In genomic region chr14:30671095-30671985, GRCm38 (mm10) we compare ENCODE assay signal across 8 mouse cellular contexts. TPM values are rescaled to one million over a fixed set of nuclear protein-coding genes. Genes with fewer than 3 reads are reported as not detected.
DNase-seq lines count a peak whose midpoint lies in the region; ATAC-seq and TF ChIP-seq lines count a peak whose summit lies in the region.

No protein-coding gene starts in this region.

- no peaks in the 10 kb centered on the region for H3K79me2 ChIP-seq in MEL (ENCODE audit: control insufficient read depth, insufficient read depth, low read length, poor library complexity)
- no peaks in the 10 kb centered on the region for H3K79me2 ChIP-seq in heart, adult 2 months (replicated peaks; ENCODE audit: control insufficient read depth, insufficient read depth, low read length)

- H3K27ac ChIP-seq in MEL (ENCODE audit: control insufficient read depth, low read depth, low read length), result no peak overlapping the region
- H3K27ac ChIP-seq in liver, postnatal 0 days (ENCODE audit: low read depth), result peak overlapping the region; percentile 69
- H3K27ac ChIP-seq in heart, embryonic 10.5 days, result no peak overlapping the region
- no peak overlapping the region for H3K27ac ChIP-seq in heart, adult 2 months

- peak; percentile 15; the same call in 1 of the 2 replicates for ATAC-seq in liver, postnatal 0 days

- peaks cover 9 to 10% of the 10 kb centered on the region in 2 experiments for H3K4me1 ChIP-seq in MEL (ENCODE audit: control insufficient read depth in 1 of 2, insufficient read depth in 2 of 2, low read length in 2 of 2)
- H3K4me1 ChIP-seq in liver, postnatal 0 days (ENCODE audit: insufficient read depth), result no peaks in the 10 kb centered on the region; the same call in 1 of the 2 replicates
- 0 out of 2 replicates have a peak, but pooled peaks cover 6% of the 10 kb centered on the region for H3K4me1 ChIP-seq in heart, embryonic 10.5 days
- peaks cover 2% of the 10 kb centered on the region for H3K4me1 ChIP-seq in heart, adult 2 months (ENCODE audit: control insufficient read depth, insufficient read depth, low read length)

- DNase-seq in left cerebral cortex, adult 8-10 months (ENCODE audit: low spot score in 2 of 2), result peak; percentile 36 to 43
- DNase-seq in left cerebral cortex, adult 11 months (ENCODE audit: low spot score), result no peak
- DNase-seq in MEL (ENCODE audit: low read depth, low spot score), result peak; percentile 8
- peak; percentile 84 for DNase-seq in brain, adult 2 months (ENCODE audit: low read depth, low spot score)
- no peak for DNase-seq in liver, postnatal 0 days
- DNase-seq in heart, embryonic 10.5 days (ENCODE audit: low spot score), result no peak
- DNase-seq in heart, adult 11 months, result no peak
- no peak for DNase-seq in heart, adult 2 months

- no peaks in the 10 kb centered on the region for H3K27me3 ChIP-seq in MEL (ENCODE audit: control insufficient read depth in 1 of 2, insufficient read depth in 2 of 2, low read length in 2 of 2)
- no peaks in the 10 kb centered on the region for H3K27me3 ChIP-seq in liver, postnatal 0 days (ENCODE audit: insufficient read depth, low read length)
- H3K27me3 ChIP-seq in heart, embryonic 10.5 days (ENCODE audit: insufficient read depth, poor library complexity, severe bottlenecking), result no peaks in the 10 kb centered on the region
- no peaks in the 10 kb centered on the region for H3K27me3 ChIP-seq in heart, adult 2 months (ENCODE audit: control insufficient read depth, insufficient read depth, low read length)

- no peaks in the 10 kb centered on the region for H3K9me3 ChIP-seq in MEL (replicated peaks; ENCODE audit: insufficient read depth, low read length)
- H3K9me3 ChIP-seq in liver, postnatal 0 days (ENCODE audit: low read length), result no peaks in the 10 kb centered on the region
- no peaks in the 10 kb centered on the region for H3K9me3 ChIP-seq in heart, embryonic 10.5 days

- 63% methylated on average over 15 of the region's 15 CpGs for WGBS in liver, postnatal 0 days (ENCODE audit: insufficient replicate concordance)
- 74% methylated on average over 14 of the region's 15 CpGs for WGBS in heart, embryonic 10.5 days
- 56% methylated on average over 15 of the region's 15 CpGs for WGBS in heart, adult 2 months

- H3K36me3 ChIP-seq in MEL (ENCODE audit: control insufficient read depth in 1 of 2, insufficient read depth in 2 of 2, low read length in 2 of 2), result peaks cover 2 to 15% of the 10 kb centered on the region in 2 experiments
- peaks cover 39% of the 10 kb centered on the region for H3K36me3 ChIP-seq in liver, postnatal 0 days (replicated peaks; ENCODE audit: insufficient read depth, low read length)
- H3K36me3 ChIP-seq in heart, embryonic 10.5 days, result peaks cover 56% of the 10 kb centered on the region
- H3K36me3 ChIP-seq in heart, adult 2 months (ENCODE audit: control insufficient read depth, insufficient read depth, low read length), result no peaks in the 10 kb centered on the region

- intact Hi-C loops in heart, adult 2 months (cut with DNase I), result loop anchor here (10.0 kb wide), 1 partner anchor 537 kb away; no protein-coding TSS in a partner anchor

- no peak for TF ChIP-seq EP300 in MEL (IDR thresholded peaks at IDR 0.05; ENCODE audit: low read depth in 1 of 2, low read length in 2 of 2)
- TF ChIP-seq EP300 in liver, postnatal 0 days (IDR thresholded peaks at IDR 0.05; ENCODE audit: low read depth), result no peak
- TF ChIP-seq EP300 in heart, adult 2 months (IDR thresholded peaks at IDR 0.05; ENCODE audit: insufficient read depth, low read depth, low read length), result no peak

- peak overlapping the region; percentile 24; the same call in 1 of the 2 replicates for H3K4me2 ChIP-seq in liver, postnatal 0 days (ENCODE audit: low read depth, low read length)

- no peak overlapping the region for H3K9ac ChIP-seq in MEL (ENCODE audit: control insufficient read depth, low read depth, low read length, poor library complexity, severe bottlenecking)
- H3K9ac ChIP-seq in liver, postnatal 0 days (replicated peaks), result no peak overlapping the region
- H3K9ac ChIP-seq in heart, adult 2 months (ENCODE audit: low read depth, low read length), result no peak overlapping the region

- H3K4me3 ChIP-seq in MEL (ENCODE audit: control insufficient read depth in 1 of 2, insufficient read depth in 1 of 2, low read depth in 2 of 2, low read length in 2 of 2), result no peak overlapping the region
- no peak overlapping the region for H3K4me3 ChIP-seq in liver, postnatal 0 days (ENCODE audit: low read depth, low read length)
- no peak overlapping the region for H3K4me3 ChIP-seq in heart, embryonic 10.5 days
- H3K4me3 ChIP-seq in heart, adult 2 months, result no peak overlapping the region

- no peak for TF ChIP-seq CTCF in MEL (IDR thresholded peaks at IDR 0.05 in 2 of 3, conservative IDR thresholded peaks at IDR 0.05 in 1 of 3; ENCODE audit: control insufficient read depth in 1 of 3, insufficient read depth in 1 of 3, low read depth in 2 of 3, low read length in 3 of 3, poor library complexity in 1 of 3, severe bottlenecking in 1 of 3)
- TF ChIP-seq CTCF in liver, postnatal 0 days (IDR thresholded peaks at IDR 0.05; ENCODE audit: low read depth), result no peak
- no peak for TF ChIP-seq CTCF in heart, adult 2 months (IDR thresholded peaks at IDR 0.05)

- TF ChIP-seq RAD21 in MEL (IDR thresholded peaks at IDR 0.05; ENCODE audit: low read depth, low read length), result no peak

- no peak for TF ChIP-seq POLR2A in MEL (IDR thresholded peaks at IDR 0.05; ENCODE audit: control insufficient read depth in 1 of 2, insufficient read depth in 1 of 2, low read depth in 1 of 2, low read length in 2 of 2, poor library complexity in 1 of 2)
- TF ChIP-seq POLR2A in heart, adult 2 months (IDR thresholded peaks at IDR 0.05; ENCODE audit: insufficient read depth, low read depth, low read length), result no peak

TF ChIP-seq in MEL, 35 proteins besides CTCF, POLR2A, EP300 and RAD21:
- TF ChIP-seq BHLHE40 (IDR thresholded peaks at IDR 0.05; ENCODE audit: borderline replicate concordance, low read depth, low read length), result no peak
- TF ChIP-seq GATA1 (IDR thresholded peaks at IDR 0.05; ENCODE audit: low read depth, low read length), result no peak
- no peak for TF ChIP-seq MEF2A (IDR thresholded peaks at IDR 0.05; ENCODE audit: extremely low read depth, insufficient replicate concordance, low read depth, low read length, poor library complexity, severe bottlenecking)
- no peak for TF ChIP-seq NRF1 (IDR thresholded peaks at IDR 0.05; ENCODE audit: insufficient read depth, low read depth, low read length, poor library complexity, severe bottlenecking)
- no peak for TF ChIP-seq ZC3H11A (IDR thresholded peaks at IDR 0.05; ENCODE audit: low read depth, low read length)
- TF ChIP-seq CHD1 (IDR thresholded peaks at IDR 0.05; ENCODE audit: low read depth, low read length), result no peak
- no peak for TF ChIP-seq TAL1 (IDR thresholded peaks at IDR 0.05; ENCODE audit: low read length)
- TF ChIP-seq KAT2A (conservative IDR thresholded peaks at IDR 0.05; ENCODE audit: low read depth, low read length), result no peak

RNA-seq across cellular contexts. Expression of gene Rft1, which starts 17.2 kb away (rescaled TPM):
- 10 to 100 TPM; 11.9 to 13.7 (median 13.2) TPM for total RNA-seq in left cerebral cortex, adult 8-10 months (2022)
- 8.0 and 9.1 TPM in 2 replicates for total RNA-seq in MEL (2012; rRNA removed)
- 10 to 100 TPM in 1 of 2 experiments, not detected in 1; 11.3 TPM for polyA plus RNA-seq in MEL (2012; ENCODE audit: insufficient read depth in 1 of 2, insufficient read length in 2 of 2, low read depth in 1 of 2, low replicate concordance in 2 of 2, missing spikeins in 1 of 2)
- polyA plus RNA-seq in liver, postnatal 0 days (2015; fragmentation: Nextera tagmentation; extraction: Ambion mirVana), result 6.6 and 7.0 TPM in 2 replicates
- polyA plus RNA-seq in heart, embryonic 10.5 days (2016; fragmentation: Nextera tagmentation; extraction: Ambion mirVana), result 11.6 and 11.8 TPM in 2 replicates
- 1 to 10 TPM; 6.1 to 8.1 TPM for total RNA-seq in heart, adult 2 months (2021)
- 8.8 and 13.0 TPM in 2 replicates for polyA plus RNA-seq in heart, adult 2 months (2012; rRNA removed)

RNA-seq across cellular contexts. Expression of gene Sfmbt1, which starts 43.3 kb away (rescaled TPM):
- 10 to 100 TPM; 36.1 to 43.5 (median 36.7) TPM for total RNA-seq in left cerebral cortex, adult 8-10 months (2022)
- 9.4 and 12.4 TPM in 2 replicates for total RNA-seq in MEL (2012; rRNA removed)
- 10 to 100 TPM; 13.7 to 33.0 TPM for polyA plus RNA-seq in MEL (2012; ENCODE audit: insufficient read depth in 1 of 2, insufficient read length in 2 of 2, low read depth in 1 of 2, low replicate concordance in 2 of 2, missing spikeins in 1 of 2)
- 15.0 and 15.8 TPM in 2 replicates for polyA plus RNA-seq in liver, postnatal 0 days (2015; fragmentation: Nextera tagmentation; extraction: Ambion mirVana)
- 11.0 and 13.0 TPM in 2 replicates for polyA plus RNA-seq in heart, embryonic 10.5 days (2016; fragmentation: Nextera tagmentation; extraction: Ambion mirVana)
- 10 to 100 TPM; 12.9 to 14.2 TPM for total RNA-seq in heart, adult 2 months (2021)
- 1.6 and 2.8 TPM in 2 replicates for polyA plus RNA-seq in heart, adult 2 months (2012; rRNA removed)

RNA-seq across cellular contexts. Expression of gene Prkcd, which starts 45.3 kb away (rescaled TPM):
- 10 to 100 TPM; 16.0 to 47.2 (median 18.0) TPM for total RNA-seq in left cerebral cortex, adult 8-10 months (2022)
- total RNA-seq in MEL (2012; rRNA removed), result 33.9 and 37.4 TPM in 2 replicates
- polyA plus RNA-seq in MEL (2012; ENCODE audit: insufficient read depth in 1 of 2, insufficient read length in 2 of 2, low read depth in 1 of 2, low replicate concordance in 2 of 2, missing spikeins in 1 of 2), result 10 to 100 TPM in 1 of 2 experiments, not detected in 1; 72.7 TPM
- polyA plus RNA-seq in liver, postnatal 0 days (2015; fragmentation: Nextera tagmentation; extraction: Ambion mirVana), result 16.7 and 17.8 TPM in 2 replicates
- 32.4 and 37.3 TPM in 2 replicates for polyA plus RNA-seq in heart, embryonic 10.5 days (2016; fragmentation: Nextera tagmentation; extraction: Ambion mirVana)
- total RNA-seq in heart, adult 2 months (2021), result 10 to 100 TPM; 10.4 to 12.6 TPM
- polyA plus RNA-seq in heart, adult 2 months (2012; rRNA removed), result 31.5 and 31.7 TPM in 2 replicates

Comparison
In these comparisons a context has a peak if more than half of its experiments do, and no peak if none do; other contexts are left out.
1. DNase-seq: peak in left cerebral cortex, adult 8-10 months (2 of 2), MEL (single experiment) and brain, adult 2 months (single experiment); none in left cerebral cortex, adult 11 months (single experiment), liver, postnatal 0 days (single experiment), heart, embryonic 10.5 days (single experiment), heart, adult 11 months (single experiment) and heart, adult 2 months (0 of 2).